Mouse (Mus musculus) 3134 (cell line): ENCODE measurements around the gene Mast1.

Experiments used
- DNase-seq: peaks from one replicate; pipeline ENCODE4 v3.0.0-alpha.2; 2011; ENCODE audit warnings: low spot score; ENCODE audit not compliant: insufficient read length; ENCODE audit errors: extremely low read depth

Mast1 gene

GRCm38 (mm10) chr8:84936962-84937546 is at the start of gene Mast1:
Mast1 (minus strand) TSS chr8:84937359.
- no peak for DNase-seq

- DNase-seq, result no peak
Measured at GRCm38 (mm10) chr8:84986379-84986945, 49.3 kb upstream of the Mast1 start.

- DNase-seq, result peak; percentile 93
Measured at GRCm38 (mm10) chr8:84985684-84986378, 48.7 kb upstream of the Mast1 start.

- DNase-seq, result no peak
Measured at GRCm38 (mm10) chr8:84985049-84985683, 48.0 kb upstream of the Mast1 start.

GRCm38 (mm10) chr8:84984294-84985048 is 47.3 kb upstream of the Mast1 start:
- peak; percentile 58 for DNase-seq

- DNase-seq, result peak; percentile 33
Measured at GRCm38 (mm10) chr8:84982499-84983011, 45.4 kb upstream of the Mast1 start.

- DNase-seq, result peak; percentile 69
Measured at GRCm38 (mm10) chr8:84981644-84982498, 44.7 kb upstream of the Mast1 start.

- DNase-seq, result peak; percentile 92
Measured at GRCm38 (mm10) chr8:84980622-84981358, 43.6 kb upstream of the Mast1 start.

GRCm38 (mm10) chr8:84979599-84980421 is 42.7 kb upstream of the Mast1 start:
- DNase-seq, result peak; percentile 94

GRCm38 (mm10) chr8:84978248-84978940 is 41.2 kb upstream of the Mast1 start, which contains the start of gene Junb:
Junb (minus strand) TSS chr8:84978718.
- peak; percentile 98 for DNase-seq

GRCm38 (mm10) chr8:84977435-84978247 is 40.5 kb upstream of the Mast1 start:
- DNase-seq, result peak; percentile 82

GRCm38 (mm10) chr8:84976763-84977434 is 39.7 kb upstream of the Mast1 start:
- DNase-seq, result no peak

- peak; percentile 93 for DNase-seq
Measured at GRCm38 (mm10) chr8:84976031-84976762, 39.0 kb upstream of the Mast1 start.

GRCm38 (mm10) chr8:84975434-84975833 is 38.3 kb upstream of the Mast1 start:
- peak; percentile 55 for DNase-seq

- DNase-seq, result no peak
Measured at GRCm38 (mm10) chr8:84974543-84975142, 37.5 kb upstream of the Mast1 start.
